Mouse (Mus musculus) cerebellum, postnatal 10 days (tissue): ENCODE results near the gene Krt71.
A peak's percentile ranks its signal among the peaks of the same experiment; 100 is the strongest.
"Not testable (repeated sequence)": the region's sequence is repeated elsewhere in the genome, so short reads cannot be mapped to it uniquely, and the experiment has no call there.

Experiments used
- DNase-seq, 2 experiments: peaks; one replicate each; pipeline ENCODE4 v3.0.0; 2021; ENCODE audit warnings: mixed read lengths in 2 of 2

Krt71 gene

DNA sequence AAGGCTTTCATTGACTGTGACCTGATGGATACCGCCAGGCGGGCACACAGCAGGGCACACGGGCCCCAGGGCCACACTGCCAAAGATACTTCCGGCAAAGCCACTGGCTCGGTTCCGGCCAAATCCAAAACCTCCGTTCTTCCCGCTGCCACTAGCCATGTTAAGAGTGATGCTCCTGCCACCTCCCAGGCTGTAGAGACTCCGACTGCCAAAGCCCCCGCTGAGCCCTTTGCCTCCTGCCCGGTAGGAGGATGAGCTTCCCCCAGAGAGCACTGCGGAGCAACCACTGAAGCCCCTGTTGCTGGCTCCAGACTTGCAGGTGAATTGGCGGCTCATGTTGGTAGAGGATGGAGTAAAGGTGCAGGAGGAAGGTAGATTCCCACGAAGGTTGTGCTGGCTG lies at the start of gene Krt71:
TSS of gene Krt71 (minus strand) at position 399 of the 400 bp plus-strand sequence.
- DNase-seq, result peak; percentile 57 to 66

- no peak for DNase-seq
Observed at GRCm38 (mm10) chr15:101790867-101791266, 48.0 kb upstream of the Krt71 start.

DNA sequence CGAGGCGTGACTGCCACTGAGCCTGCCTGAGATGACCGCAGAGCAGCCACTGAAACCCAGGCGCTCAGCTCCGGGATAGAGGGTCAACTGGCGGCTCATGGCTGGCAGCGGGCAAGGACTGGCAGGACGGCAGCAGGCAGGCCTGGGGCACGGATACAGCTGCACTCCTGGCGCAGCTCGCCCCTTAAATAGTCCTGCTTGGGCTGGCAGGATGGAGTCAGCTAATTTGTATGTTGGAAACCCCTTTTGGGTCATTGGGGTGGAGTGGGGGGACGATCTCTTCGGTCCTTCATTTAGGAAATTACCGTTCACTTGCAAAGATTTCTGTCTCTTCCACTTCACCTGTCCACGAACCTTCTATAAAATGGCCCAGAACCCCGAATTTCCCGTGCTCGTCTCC lies 43.5 kb upstream of the Krt71 start, which contains the start of gene Krt72:
TSS of gene Krt72 (minus strand) at position 101 of the 400 bp plus-strand sequence.
- peak in 1 of 2 experiments; percentile 24 for DNase-seq

GRCm38 (mm10) chr15:101773420-101773819 lies 30.5 kb upstream of the Krt71 start:
- no peak for DNase-seq

DNA sequence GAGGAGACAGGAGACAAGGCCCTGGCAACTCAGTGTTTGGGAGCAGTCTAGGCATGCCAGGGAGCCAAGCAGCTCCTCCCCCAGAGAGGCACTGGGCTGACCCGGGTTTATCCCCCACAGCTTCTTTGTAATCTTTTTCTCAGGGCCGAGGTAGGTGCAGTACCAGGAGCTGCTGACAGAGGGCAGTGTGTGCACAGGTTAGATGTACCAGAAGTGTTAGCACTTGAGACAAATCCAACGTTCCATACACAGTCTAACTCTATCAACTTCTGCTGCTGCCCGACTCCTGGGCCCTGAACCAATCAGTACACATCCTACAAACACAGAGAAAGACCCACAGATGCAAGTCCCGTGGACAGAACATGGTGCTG lies 29.8 kb upstream of the Krt71 start:
- DNase-seq, result peak; percentile 93 to 96

- DNase-seq, result peak; percentile 45 to 48
Observed at GRCm38 (mm10) chr15:101772080-101772710, 29.3 kb upstream of the Krt71 start.

DNA sequence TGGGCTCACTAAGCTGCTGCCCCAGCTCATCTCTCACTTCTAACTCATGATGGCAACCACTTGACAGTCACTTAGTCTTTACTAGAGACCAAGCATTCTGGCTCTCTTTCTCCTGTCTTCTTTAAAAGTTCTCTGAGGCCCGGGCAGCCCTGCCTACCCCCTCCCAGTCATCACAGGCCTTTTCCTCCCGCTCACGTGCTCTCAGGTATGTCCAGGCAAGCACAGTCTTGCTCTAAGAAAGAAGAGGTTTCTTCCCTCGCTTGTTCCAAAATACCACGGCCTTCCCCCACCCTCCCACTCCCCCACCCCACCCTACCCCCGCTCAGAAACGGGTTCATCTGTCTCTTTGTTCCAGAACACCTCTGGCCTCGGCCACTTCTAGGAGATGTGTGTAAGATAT lies 27.3 kb upstream of the Krt71 start:
- DNase-seq, result no peak

DNA sequence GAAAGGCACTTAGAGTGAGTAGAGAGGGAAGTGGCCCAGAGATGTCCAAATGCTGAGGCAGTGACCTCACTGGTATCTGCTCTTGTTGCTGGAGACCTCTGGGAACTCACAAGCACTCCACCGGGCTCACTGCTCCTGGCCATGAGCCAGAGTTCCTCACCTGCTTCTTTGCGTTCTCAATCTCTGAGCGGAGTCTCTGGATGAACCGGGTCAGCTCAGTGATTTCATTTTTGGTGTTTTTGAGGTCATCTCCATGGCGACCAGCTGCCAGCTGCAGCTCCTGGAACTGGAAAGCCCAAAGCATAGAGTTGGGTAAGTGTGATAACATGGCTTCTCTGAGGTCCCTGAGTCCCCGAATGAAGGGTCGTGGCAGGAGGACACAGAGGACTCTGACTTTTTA lies 5.1 kb downstream of the Krt71 start:
- no peak for DNase-seq

DNA sequence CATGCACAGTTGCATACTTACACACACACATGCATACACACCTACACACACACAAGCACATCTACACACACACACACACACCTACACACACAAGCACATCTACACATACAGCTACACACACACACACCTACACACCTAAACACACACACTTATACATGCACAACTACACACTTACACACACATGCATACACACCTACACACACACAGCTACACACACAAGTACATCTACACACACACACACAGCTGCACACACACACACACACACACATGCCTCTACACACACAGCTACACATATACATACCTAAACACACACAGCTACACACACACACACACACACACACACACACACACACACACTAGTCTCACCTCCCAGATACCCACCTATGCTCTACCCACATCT lies 12.3 kb downstream of the Krt71 start:
- no peak for DNase-seq

GRCm38 (mm10) chr15:101724686-101725085 lies 18.2 kb downstream of the Krt71 start:
- no peak for DNase-seq

DNA sequence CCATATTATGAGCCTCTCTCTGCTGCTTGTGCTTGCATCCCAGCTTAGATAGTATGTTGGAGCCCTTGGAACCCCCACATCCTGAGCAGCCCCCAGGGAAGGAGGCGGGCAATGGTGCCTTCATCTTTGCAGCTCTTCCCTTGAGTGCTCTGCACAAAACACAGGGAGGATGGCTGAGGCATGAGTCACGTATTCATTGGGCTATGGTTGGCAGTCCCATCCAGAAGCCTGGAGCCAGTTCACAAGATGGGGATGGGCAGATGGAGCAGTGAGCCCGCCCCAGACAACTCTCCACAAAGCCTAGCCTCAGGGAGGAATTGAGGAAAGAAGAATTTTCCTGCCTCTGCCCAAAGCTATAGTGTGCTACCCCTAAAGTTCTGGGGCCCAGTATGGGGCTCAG lies 27.1 kb downstream of the Krt71 start:
- DNase-seq, result no peak

- no peak for DNase-seq
Observed at GRCm38 (mm10) chr15:101714356-101714755, 28.6 kb downstream of the Krt71 start.

DNA sequence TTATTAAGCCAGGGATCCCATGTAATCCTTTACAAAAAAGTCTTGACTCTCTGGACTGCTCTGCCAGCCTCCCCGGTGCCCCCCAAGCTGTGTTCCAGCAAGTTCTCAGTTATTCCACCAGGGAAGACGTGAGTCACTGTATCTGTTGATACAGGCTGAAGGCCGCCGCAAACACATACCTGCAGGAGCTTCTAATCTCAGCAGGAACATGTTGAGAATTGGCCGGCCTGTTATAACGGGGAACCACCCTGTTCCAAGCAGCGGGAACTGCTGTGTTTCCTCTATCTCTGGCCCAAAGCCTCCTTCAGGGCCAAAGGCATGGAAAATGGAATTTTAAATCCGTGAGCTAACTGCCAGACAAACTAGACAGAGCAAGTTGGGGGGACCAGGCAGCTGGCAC lies 29.2 kb downstream of the Krt71 start:
- peak in 1 of 2 experiments; percentile 28 for DNase-seq

GRCm38 (mm10) chr15:101712720-101713119 lies 30.2 kb downstream of the Krt71 start, which contains the start of gene Krt5:
TSS of gene Krt5 (minus strand) at chr15:101712898.
- DNase-seq, result no peak

DNA sequence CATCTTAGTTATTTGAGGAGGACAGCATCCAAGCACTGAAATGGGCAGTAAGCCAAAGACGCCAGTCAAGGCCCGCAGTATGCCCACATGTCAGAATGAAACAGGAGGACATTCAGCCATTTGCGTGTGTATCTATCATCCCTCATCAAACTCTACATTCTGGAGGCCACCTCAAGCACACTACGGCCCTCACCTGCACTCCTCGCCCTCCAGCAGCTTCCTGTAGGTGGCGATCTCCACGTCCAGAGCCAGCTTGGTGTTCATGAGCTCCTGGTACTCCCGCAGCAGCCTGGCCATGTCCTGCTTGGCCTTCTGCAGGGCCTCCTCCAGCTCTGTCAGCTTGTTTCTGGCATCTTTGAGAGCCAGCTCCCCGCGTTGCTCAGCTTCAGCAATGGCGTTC lies 34.2 kb downstream of the Krt71 start:
- peak; percentile 21 to 26 for DNase-seq

DNA sequence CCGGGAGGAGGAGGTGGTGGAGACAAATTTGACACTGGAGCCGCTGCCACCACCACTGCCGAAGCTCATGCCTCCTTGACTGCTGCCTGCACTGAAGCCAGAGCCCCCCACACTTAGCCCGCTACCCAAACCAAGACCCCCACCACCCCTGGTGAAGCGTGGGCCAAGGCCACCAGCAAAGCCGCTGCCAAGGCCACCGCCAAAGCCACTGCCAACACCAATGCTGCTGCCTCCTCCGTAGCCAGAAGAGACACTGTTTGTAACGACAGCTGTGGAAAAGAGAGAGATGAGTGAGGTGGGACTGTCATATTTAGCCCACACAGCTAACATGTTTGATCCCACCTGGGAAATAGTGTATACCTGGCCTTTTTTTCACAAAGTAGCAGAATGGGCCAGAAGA lies 35.5 kb downstream of the Krt71 start:
- DNase-seq, result no peak

DNA sequence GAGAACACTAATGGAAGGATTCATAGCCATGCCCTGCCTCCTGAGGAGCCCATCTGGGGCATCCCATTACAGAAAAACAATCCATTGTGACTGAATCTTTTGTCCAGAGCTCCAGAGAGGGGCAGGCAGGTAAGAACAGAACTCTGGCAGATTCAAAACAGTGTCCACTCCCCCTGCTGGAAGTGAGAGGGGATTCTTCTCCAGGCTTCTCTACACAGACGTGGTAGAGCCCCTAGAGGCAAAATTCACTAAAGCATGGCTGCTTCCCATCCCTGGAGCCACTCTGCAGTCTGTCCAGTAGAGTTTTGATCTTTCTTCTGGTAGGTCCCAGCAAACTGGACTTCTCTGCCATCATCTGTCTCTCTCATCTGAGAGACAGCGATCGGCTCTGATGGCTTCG lies 38.8 kb downstream of the Krt71 start:
- DNase-seq, result peak; percentile 31 to 53

DNA sequence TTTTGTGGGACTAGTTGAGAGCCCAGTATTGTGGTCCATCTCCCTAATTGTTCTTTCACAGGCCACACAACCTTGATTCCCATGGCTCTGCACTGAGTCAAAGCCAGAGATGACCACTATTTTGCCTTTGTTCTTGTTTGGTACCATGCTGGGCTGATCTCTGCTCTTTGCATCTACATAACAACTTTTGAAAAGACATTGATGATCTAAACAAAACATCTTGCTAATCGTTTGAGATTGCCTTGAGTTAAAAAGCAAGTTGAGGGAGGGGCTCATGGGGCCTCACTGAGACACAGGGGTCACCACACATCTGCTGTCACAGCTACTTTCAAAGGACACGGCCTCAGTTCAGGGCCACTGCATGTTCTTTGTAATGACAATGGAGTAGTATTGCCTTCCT lies 40.5 kb downstream of the Krt71 start:
- DNase-seq, result no peak

GRCm38 (mm10) chr15:101699866-101700265 lies 43.0 kb downstream of the Krt71 start:
- no peak for DNase-seq

DNA sequence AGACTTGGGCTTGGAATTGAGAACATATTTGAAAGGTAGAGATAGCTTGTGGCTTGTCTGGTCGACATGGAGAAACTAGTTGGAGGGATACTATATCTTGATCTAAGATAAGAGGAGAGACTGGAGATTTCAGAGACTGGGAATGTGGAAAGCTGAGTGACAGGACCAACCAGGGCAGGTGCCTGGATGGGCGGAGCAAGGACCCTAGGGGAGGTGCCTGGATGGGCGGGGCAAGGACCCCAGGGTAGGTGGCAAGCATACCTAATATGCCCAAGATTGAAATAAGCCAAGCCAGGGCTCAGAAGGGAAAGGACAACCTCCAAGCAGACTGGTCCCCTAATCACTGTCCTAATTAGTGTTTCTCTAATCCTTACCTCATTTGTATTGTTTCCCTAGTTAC lies 43.7 kb downstream of the Krt71 start:
- no peak for DNase-seq

GRCm38 (mm10) chr15:101697326-101698188 lies 45.4 kb downstream of the Krt71 start:
- peak; percentile 67 to 73 for DNase-seq

GRCm38 (mm10) chr15:101694207-101694606 lies 48.7 kb downstream of the Krt71 start, which contains the start of gene Krt6a:
TSS of gene Krt6a (minus strand) at chr15:101694307.
- no peak for DNase-seq

DNA sequence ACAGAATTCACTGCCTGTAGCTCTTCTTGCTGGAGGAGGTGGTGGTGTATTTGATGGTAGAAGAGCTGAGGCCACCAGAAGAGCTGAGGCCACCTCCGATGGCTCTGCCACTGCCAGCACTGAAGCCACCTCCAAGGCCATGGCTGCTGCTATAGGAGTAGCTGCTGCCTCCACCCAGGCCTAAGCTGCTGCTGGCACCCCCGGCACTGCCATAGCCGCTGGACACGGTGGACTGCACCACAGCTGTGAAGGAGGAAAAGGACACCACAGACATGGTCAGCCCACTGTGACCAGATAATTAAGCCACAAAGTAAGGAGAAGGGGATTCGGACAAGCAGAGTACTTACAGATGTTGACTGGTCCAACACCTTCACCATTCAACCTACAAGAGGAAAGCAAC lies 52.4 kb downstream of the Krt71 start:
- not testable (repeated sequence) for DNase-seq

- no peak for DNase-seq
Observed at GRCm38 (mm10) chr15:101688161-101688560, 54.7 kb downstream of the Krt71 start.
